Mouse (Mus musculus) heart, postnatal 36 days (tissue): ENCODE measurements around the gene Rap2a. TPM values are rescaled to one million over a fixed set of nuclear protein-coding genes. Genes with fewer than 3 reads are reported as not detected.

Experiments used
- DNase-seq, 2 experiments: peaks; one replicate each; pipeline ENCODE4 v3.0.0; 2021 to 2022
- intact Hi-C: fragments of 180-260 bp; cut with DNase I; formaldehyde crosslinking; loops from one replicate; pipeline ENCODE4 v1.15.1; 2025
- total RNA-seq, 2 experiments: library from RNA; stranded (reverse); gene quantifications; 2 replicates each; pipeline ENCODE4 v1.2.3; 2021

Rap2a gene
- total RNA-seq, 2 experiments from 2014 or later = 11.7 to 12.0 TPM

- no peak for DNase-seq
- intact Hi-C loops = no loop called here
Measured at GRCm38 (mm10) chr14:120535446-120535845, 57.2 kb downstream of the Rap2a start.

DNA sequence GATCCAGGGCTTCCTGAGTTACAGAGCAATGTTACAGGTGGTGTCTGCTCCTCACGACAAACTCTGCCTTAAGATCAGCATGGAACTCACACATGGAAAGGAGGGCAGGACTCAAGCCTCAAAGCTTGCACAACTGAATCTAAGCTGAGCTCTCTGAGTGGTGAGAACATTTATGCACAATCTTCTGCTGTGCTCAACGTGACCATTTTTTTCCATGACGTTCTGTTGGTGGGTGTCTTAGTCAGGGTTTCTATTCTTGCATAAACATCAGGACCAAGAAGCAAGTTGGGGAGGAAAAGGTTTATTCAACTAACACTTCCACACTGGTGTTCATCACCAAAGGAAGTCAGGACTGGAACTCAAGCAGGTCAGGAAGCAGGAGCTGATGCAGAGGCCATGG is 57.7 kb downstream of the Rap2a start:
- DNase-seq = no peak
- intact Hi-C loops = no loop called here

DNA sequence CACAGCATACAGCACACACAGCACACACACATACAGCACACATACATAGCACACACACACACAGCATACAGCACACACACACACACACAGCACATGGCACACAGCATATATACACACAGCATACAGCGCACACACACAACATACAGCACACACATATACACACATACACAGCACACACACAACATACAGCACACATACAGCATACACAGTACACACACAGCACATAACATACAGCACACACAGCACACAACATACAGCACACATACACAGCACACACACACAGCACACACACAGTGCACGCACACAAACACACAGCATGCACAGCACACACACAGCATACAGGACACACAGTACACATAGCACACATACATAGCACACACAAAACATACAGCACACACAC is 60.9 kb downstream of the Rap2a start:
- DNase-seq = no peak
- intact Hi-C loops = no loop called here

DNA sequence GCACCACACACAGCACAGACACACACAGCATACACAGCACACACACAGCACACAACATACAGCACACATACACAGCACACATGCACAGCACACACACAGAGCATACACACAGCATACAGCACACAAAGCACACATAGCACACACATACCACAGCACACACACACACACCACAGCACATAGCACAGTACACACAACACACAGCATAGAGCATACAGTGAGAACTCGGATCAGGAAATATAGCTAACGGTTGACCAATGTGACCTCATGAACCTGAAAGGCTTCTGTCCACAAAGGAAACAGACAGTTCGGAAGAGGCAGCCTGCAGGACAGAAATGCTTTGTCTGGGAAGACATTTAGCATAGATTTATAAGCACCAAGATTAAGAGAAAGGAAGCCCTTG is 61.4 kb downstream of the Rap2a start:
- DNase-seq = no peak
- intact Hi-C loops = loop anchor here (2.0 to 10.0 kb wide), 2 partner anchors 63 to 265 kb away; partner anchors contain the start of gene Mbnl2

- no peak for DNase-seq
- intact Hi-C loops = loop anchor here (10.0 kb wide), 1 partner anchor 268 kb away; the partner anchor contains the start of gene Mbnl2
Measured at GRCm38 (mm10) chr14:120542445-120542844, 64.2 kb downstream of the Rap2a start.

- intact Hi-C loops = loop anchor here (10.0 kb wide), 1 partner anchor 268 kb away; the partner anchor contains the start of gene Mbnl2
Measured at GRCm38 (mm10) chr14:120542976-120543375, 64.7 kb downstream of the Rap2a start.

GRCm38 (mm10) chr14:120543846-120544245 is 65.6 kb downstream of the Rap2a start:
- DNase-seq = no peak
- intact Hi-C loops = loop anchor here (10.0 kb wide), 1 partner anchor 269 kb away; the partner anchor contains the start of gene Mbnl2

More at GRCm38 (mm10) chr14:120542976-120543375, 64.7 kb downstream of the Rap2a start:
- DNase-seq = no peak

DNA sequence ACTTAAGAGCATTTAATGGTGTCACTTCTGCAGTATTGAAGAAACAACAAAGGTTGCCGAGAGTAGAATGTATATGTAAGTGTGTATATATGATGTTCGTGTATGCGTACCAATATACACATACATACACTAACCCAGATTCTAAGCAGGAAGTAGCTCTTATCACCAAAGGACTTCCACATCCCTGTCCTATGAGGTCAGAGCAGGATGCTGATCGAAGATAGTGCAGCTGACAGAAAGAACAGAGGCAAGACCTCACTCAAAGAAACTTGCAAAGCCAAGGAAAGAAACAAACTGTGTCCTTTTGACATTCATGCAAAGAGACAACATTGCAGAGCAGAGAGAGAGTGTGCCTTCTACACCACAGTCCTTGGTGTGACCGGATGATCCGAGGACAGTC is 66.3 kb downstream of the Rap2a start:
- intact Hi-C loops = loop anchor here (10.0 kb wide), 1 partner anchor 270 kb away; the partner anchor contains the start of gene Mbnl2
- DNase-seq = no peak

- intact Hi-C loops = loop anchor here (10.0 kb wide), 1 partner anchor 270 kb away; the partner anchor contains the start of gene Mbnl2
- no peak for DNase-seq
Measured at GRCm38 (mm10) chr14:120544946-120545345, 66.7 kb downstream of the Rap2a start.

Other genes with a start within 250 kb of the Rap2a start
- 100 to 1,000 TPM; 248 to 254 TPM for gene Mbnl2, start 202.8 kb upstream of the Rap2a start, total RNA-seq